Mouse (Mus musculus): ENCODE measurements around the gene Ctr9. TPM values are rescaled to one million over a fixed set of nuclear protein-coding genes. Genes with fewer than 3 reads are reported as not detected.

Gene Ctr9
- total RNA-seq (2021) = 10 to 100 TPM; 42.2 to 46.8 TPM

GRCm38 (mm10) chr7:111028281-111029045 is at the start of gene Ctr9:
Ctr9 (plus strand) TSS chr7:111028951.
- intact Hi-C loops (cut with DNase I) = no loop called here
- peak; percentile 95 for DNase-seq (ENCODE audit: low spot score in 2 of 2)

- intact Hi-C loops (cut with DNase I) = no loop called here
- no peak for DNase-seq (ENCODE audit: low spot score in 2 of 2)
Measured at GRCm38 (mm10) chr7:110981036-110981435, 47.7 kb upstream of the Ctr9 start.

GRCm38 (mm10) chr7:110982053-110982705 is 46.6 kb upstream of the Ctr9 start, which contains the start of gene Mrvi1:
Mrvi1 (minus strand) TSS chr7:110982461.
- intact Hi-C loops (cut with DNase I) = loop anchor here (2.0 kb wide), 1 partner anchor 33 kb away; no protein-coding TSS in a partner anchor
- no peak for DNase-seq (ENCODE audit: low spot score in 2 of 2)

DNA sequence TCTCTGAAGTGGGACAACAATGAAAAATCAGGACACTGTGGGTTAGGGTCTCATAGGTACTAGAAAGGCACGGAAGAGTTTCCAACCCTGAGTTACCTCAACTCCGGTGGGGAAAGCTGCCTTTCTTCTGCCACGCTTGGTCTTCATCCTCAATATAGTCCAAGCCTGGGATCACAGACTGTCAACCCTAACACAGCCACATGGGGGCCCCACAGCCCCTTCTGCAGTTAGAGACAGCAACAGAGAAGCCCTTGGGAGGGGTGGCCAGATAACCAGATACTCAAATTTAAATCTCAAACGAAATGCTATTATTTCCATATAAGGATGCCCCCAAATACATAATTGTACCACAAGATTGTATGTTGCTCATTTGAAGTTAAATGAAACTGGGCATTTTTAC is 46.0 kb upstream of the Ctr9 start:
- intact Hi-C loops (cut with DNase I) = loop anchor here (2.0 kb wide), 1 partner anchor 32 kb away; no protein-coding TSS in a partner anchor
- DNase-seq (ENCODE audit: low spot score in 2 of 2) = peak; percentile 20 to 38

GRCm38 (mm10) chr7:110983621-110984020 is 45.1 kb upstream of the Ctr9 start:
- no peak for DNase-seq (ENCODE audit: low spot score in 2 of 2)
- intact Hi-C loops (cut with DNase I) = loop anchor here (2.0 kb wide), 1 partner anchor 31 kb away; no protein-coding TSS in a partner anchor

GRCm38 (mm10) chr7:110985581-110986265 is 43.0 kb upstream of the Ctr9 start:
- intact Hi-C loops (cut with DNase I) = no loop called here
- DNase-seq (ENCODE audit: low spot score in 2 of 2) = no peak

DNA sequence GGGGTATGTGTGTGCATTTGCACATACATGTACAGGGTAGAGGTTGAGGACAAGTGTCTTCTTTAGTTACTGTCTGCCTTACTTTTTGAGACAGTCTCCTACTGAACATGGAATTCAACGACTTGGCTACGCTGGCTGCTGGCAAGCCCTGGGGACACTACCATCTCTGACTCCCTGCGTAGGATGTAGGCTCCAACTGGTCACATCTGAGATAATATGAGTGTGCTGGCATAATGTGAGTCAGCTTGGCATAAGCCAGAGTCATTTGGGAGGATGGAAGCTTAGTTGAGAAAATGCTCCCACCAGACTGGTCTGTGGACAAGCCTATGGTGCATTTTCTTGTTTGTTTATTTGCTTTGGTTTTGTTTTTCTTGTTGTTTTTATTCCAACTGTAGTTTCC is 40.7 kb upstream of the Ctr9 start:
- intact Hi-C loops (cut with DNase I) = no loop called here
- DNase-seq (ENCODE audit: low spot score in 2 of 2) = peak; percentile 8 to 87

- intact Hi-C loops (cut with DNase I) = no loop called here
- peak in 1 of 2 experiments; percentile 52 for DNase-seq (ENCODE audit: low spot score in 2 of 2)
Measured at GRCm38 (mm10) chr7:110989286-110989879, 39.4 kb upstream of the Ctr9 start.

- intact Hi-C loops (cut with DNase I) = no loop called here
- DNase-seq (ENCODE audit: low spot score in 2 of 2) = no peak
Measured at GRCm38 (mm10) chr7:110990356-110991220, 38.2 kb upstream of the Ctr9 start.

GRCm38 (mm10) chr7:110991221-110991494 is 37.6 kb upstream of the Ctr9 start:
- intact Hi-C loops (cut with DNase I) = no loop called here
- DNase-seq (ENCODE audit: low spot score in 2 of 2) = no peak

- intact Hi-C loops (cut with DNase I) = no loop called here
- no peak for DNase-seq (ENCODE audit: low spot score in 2 of 2)
Measured at GRCm38 (mm10) chr7:110998887-110999827, 29.6 kb upstream of the Ctr9 start.

DNA sequence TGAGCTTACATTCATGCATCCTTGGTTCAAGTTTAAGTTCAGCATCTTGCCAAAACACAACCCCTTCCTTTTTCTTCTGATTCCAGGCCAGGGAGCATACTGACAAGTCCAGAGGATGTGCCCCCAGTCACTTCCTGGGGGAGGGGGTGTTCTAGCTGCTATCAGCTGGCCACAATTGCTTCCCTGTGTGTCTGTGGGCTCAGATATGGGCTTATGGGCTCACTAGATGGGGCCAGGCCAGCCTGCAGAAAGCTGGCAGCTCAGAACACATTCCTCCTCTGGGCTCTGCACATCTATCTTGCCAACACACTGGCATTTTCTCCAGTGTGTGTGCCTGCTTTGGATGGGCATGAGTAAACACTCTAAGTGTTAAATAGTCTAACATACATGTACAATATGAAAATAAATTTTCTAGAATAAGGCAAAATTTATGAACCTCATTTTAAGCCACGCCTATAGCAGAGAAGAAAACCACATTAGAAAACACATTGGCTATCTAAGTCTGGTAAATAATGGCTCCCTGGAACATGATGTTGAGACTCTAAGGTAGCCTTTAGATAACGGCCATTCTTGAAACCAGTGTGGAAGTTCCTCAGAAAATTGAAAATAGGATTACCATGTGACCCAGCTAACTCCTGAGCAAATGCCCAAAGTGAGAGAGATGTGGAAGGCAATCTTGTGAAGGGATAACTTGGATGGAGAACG is 24.5 kb upstream of the Ctr9 start:
- intact Hi-C loops (cut with DNase I) = no loop called here
- no peak for DNase-seq (ENCODE audit: low spot score in 2 of 2)

DNA sequence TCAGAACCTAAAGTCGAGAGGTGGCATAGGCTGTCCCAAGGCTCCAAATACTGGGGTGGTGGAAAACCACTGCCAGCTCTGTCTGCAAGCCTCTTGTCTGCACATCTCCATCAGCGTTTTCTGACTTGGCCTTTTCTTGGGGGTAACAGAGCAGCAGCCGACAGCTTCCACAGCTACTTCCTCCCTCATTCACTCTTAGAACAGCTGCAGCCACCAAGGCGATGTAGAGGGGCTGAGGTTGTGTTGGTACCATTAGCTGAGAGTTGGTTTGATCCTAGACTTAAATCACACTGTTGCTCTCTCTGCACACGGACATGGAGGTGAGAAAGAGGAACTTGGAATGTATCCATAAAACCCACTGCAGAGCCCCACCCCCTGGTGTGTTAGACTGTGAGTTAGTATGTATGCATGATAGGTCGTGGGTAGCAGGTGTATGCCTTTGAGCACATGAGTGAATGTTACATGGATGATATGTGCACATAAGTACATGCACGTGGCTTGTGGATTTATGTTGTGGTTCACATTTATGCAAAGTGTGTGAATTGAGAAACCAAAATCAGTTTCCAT is 14.6 kb upstream of the Ctr9 start:
- no peak for DNase-seq (ENCODE audit: low spot score in 2 of 2)
- intact Hi-C loops (cut with DNase I) = loop anchor here (2.0 kb wide), 2 partner anchors 31 to 287 kb away; partner anchors contain the start of gene Mrvi1

GRCm38 (mm10) chr7:111014893-111015292 is 13.9 kb upstream of the Ctr9 start:
- peak; percentile 86 to 88 for DNase-seq (ENCODE audit: low spot score in 2 of 2)
- intact Hi-C loops (cut with DNase I) = loop anchor here (1.0 to 5.0 kb wide), 4 partner anchors 32 to 288 kb away; partner anchors contain the start of gene Mrvi1

DNA sequence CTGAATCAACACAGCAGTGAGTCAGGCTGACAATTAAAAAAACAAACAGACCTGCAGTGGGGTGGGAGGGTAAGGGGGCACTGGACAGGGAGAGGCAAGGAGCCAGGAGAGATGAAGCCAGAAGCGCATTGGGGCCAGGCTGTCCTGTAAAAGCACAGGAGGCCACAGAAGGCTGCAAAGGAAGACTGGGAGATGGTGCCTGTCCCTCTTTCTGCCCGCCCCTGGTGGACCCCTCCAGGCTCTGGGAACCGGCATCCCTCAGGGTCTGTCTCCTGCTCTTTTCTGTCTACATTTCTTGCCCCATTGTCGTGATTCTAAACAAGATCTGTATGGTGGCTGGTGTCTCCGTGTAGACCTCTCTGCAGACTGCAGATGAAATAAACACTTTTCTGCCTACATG is 13.0 kb upstream of the Ctr9 start:
- intact Hi-C loops (cut with DNase I) = loop anchor here (1.0 to 5.0 kb wide), 4 partner anchors 33 to 289 kb away; partner anchors contain the start of gene Mrvi1

GRCm38 (mm10) chr7:111016921-111017320 is 11.8 kb upstream of the Ctr9 start:
- DNase-seq (ENCODE audit: low spot score in 2 of 2) = peak; percentile 12 to 54
- intact Hi-C loops (cut with DNase I) = loop anchor here (5.0 kb wide), 1 partner anchor 90 kb away; no protein-coding TSS in a partner anchor

More for the DNA sequence above, 13.0 kb upstream of the Ctr9 start:
- no peak for DNase-seq (ENCODE audit: low spot score in 2 of 2)

- intact Hi-C loops (cut with DNase I) = no loop called here
Measured at GRCm38 (mm10) chr7:111020814-111021213, 7.9 kb upstream of the Ctr9 start.

More at GRCm38 (mm10) chr7:111020814-111021213, 7.9 kb upstream of the Ctr9 start:
- DNase-seq (ENCODE audit: low spot score in 2 of 2) = no peak
